ENCODE assay signal across 10 mouse cellular contexts in the genomic region with DNA sequence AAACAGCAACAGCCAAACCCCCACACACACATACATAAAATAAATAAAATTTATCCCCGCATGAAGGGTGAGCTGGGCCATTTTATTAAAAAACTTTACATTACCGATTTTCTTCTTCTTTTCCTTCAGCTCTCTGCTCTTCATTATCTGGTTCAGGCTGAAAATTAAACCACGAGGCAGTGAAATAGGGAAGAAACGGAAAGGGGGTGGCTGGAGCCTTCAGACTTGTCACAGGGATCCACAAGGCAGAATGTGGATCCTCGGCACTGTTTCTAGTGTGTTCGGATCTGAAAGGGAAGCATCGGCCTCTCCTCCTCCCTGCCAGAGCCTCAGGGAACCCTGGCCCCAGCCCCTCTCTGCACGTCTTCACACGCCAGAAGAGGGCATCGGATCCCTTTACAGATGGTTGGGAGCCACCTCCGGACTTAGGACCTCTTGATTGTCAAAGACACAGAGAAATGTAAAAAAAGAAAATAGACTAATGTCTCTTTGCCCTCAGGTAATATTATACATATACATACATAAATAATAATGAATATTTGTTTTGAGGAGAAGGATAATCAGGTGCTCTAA. TPM values are rescaled to one million over a fixed set of nuclear protein-coding genes. Genes with fewer than 3 reads are reported as not detected.
DNase-seq lines count a peak whose midpoint lies in the region; ATAC-seq lines count a peak whose summit lies in the region.
"Had no signal": no experiment of that assay in that cellular context is flagged by ENCODE, and none has a peak within 500 bp of the region (broad histone marks: within the 10 kb centered on the region; RNA-seq: fewer than 3 reads in every experiment).

No protein-coding gene starts in this region.

- 23% methylated on average over 11 of the region's 11 CpGs for WGBS in liver, embryonic 16.5 days (ENCODE audit: insufficient replicate concordance)

- H3K27ac ChIP-seq in liver, embryonic 16.5 days (ENCODE audit: low read length) = no peak overlapping the region; the same call in 1 of the 2 replicates
- H3K27ac ChIP-seq: hindbrain, embryonic 12.5 days had no signal

- H3K4me1 ChIP-seq in liver, embryonic 16.5 days (ENCODE audit: control insufficient read depth, low read depth, low read length) = peaks cover 43% of the 10 kb centered on the region

- intact Hi-C loops in left cerebral cortex, postnatal 25 days (cut with DNase I) = loop anchor here (10.0 kb wide), 3 partner anchors 138 to 278 kb away; partner anchors contain the start of gene Phospho1

- peak overlapping the region; percentile 45 for H3K9ac ChIP-seq in liver, embryonic 16.5 days (ENCODE audit: low read depth, low read length)
- H3K9ac ChIP-seq: hindbrain, embryonic 12.5 days had no signal

- H3K9me3 ChIP-seq in liver, embryonic 16.5 days (replicated peaks; ENCODE audit: control insufficient read depth, low read length) = no peaks in the 10 kb centered on the region
- H3K9me3 ChIP-seq: hindbrain, embryonic 12.5 days had no signal

- H3K4me3 ChIP-seq in liver, embryonic 16.5 days (ENCODE audit: low read depth, low read length) = no peak overlapping the region
- H3K4me3 ChIP-seq: hindbrain, embryonic 12.5 days had no signal

- ATAC-seq in liver, embryonic 16.5 days (ENCODE audit: low read depth) = peak; percentile 41

- peak; percentile 52 for DNase-seq in embryo, embryonic 10 days (ENCODE audit: low spot score)
- no peak for DNase-seq in embryo, embryonic 9.5 days (ENCODE audit: extremely low spot score)
- DNase-seq in layer of hippocampus, adult 11-12 months (ENCODE audit: low spot score) = peak; percentile 22
- DNase-seq in layer of hippocampus, postnatal 36 days = no peak
- DNase-seq in brain, adult 2 months (ENCODE audit: low read depth, low spot score) = peak; percentile 38
- no peak for DNase-seq in cerebellum, postnatal 25 days
- DNase-seq in left cerebral cortex, postnatal 25 days (ENCODE audit: low spot score in 2 of 2) = no peak
- DNase-seq: gastrocnemius, postnatal 10 days had no signal

- H3K36me3 ChIP-seq in liver, embryonic 16.5 days (ENCODE audit: control insufficient read depth, insufficient read depth) = no peaks in the 10 kb centered on the region
- H3K36me3 ChIP-seq: hindbrain, embryonic 12.5 days had no signal

- H3K27me3 ChIP-seq in liver, embryonic 16.5 days (ENCODE audit: control insufficient read depth, insufficient read depth, low read depth, low read length) = no peaks in the 10 kb centered on the region
- H3K27me3 ChIP-seq: hindbrain, embryonic 12.5 days had no signal

- H3K4me2 ChIP-seq in liver, embryonic 16.5 days (ENCODE audit: low read depth, low read length) = peak overlapping the region; percentile 35; the same call in 1 of the 2 replicates
- H3K4me2 ChIP-seq: hindbrain, embryonic 12.5 days had no signal

RNA-seq across cellular contexts. Expression of gene Phb, which starts 20.4 kb away (rescaled TPM):
- total RNA-seq in layer of hippocampus, postnatal 36 days (2021) = 100 to 1,000 TPM; 105 to 106 TPM
- 126 and 130 TPM in 2 replicates for polyA plus RNA-seq in liver, embryonic 16.5 days (2015; fragmentation: Nextera tagmentation; extraction: Ambion mirVana)
- total RNA-seq in left cerebral cortex, postnatal 25 days (2021) = 10 to 100 TPM; 80.2 to 81.4 TPM

RNA-seq across cellular contexts. Expression of gene Zfp652, which starts 25.3 kb away (rescaled TPM):
- 10 to 100 TPM; 47.9 to 54.6 TPM for total RNA-seq in layer of hippocampus, postnatal 36 days (2021)
- polyA plus RNA-seq in liver, embryonic 16.5 days (2015; fragmentation: Nextera tagmentation; extraction: Ambion mirVana) = 5.8 and 5.9 TPM in 2 replicates
- 10 to 100 TPM; 38.7 to 44.2 TPM for total RNA-seq in left cerebral cortex, postnatal 25 days (2021)

RNA-seq across cellular contexts. Expression of gene B130006D01Rik, which starts 36.2 kb away (rescaled TPM):
- total RNA-seq in layer of hippocampus, postnatal 36 days (2021) = 1 to 10 TPM; 1.5 to 1.9 TPM
- 0.30 and 0.33 TPM in 2 replicates for polyA plus RNA-seq in liver, embryonic 16.5 days (2015; fragmentation: Nextera tagmentation; extraction: Ambion mirVana)
- 1 to 10 TPM in 1 of 2 experiments, under 1 TPM in 1; 0.73 to 1.9 TPM for total RNA-seq in left cerebral cortex, postnatal 25 days (2021)

Comparison
In these comparisons a context has a peak if more than half of its experiments do, and no peak if none do; other contexts are left out.
1. DNase-seq: peak in embryo, embryonic 10 days (single experiment), layer of hippocampus, adult 11-12 months (single experiment) and brain, adult 2 months (single experiment); none in embryo, embryonic 9.5 days (single experiment), layer of hippocampus, postnatal 36 days (0 of 2), cerebellum, postnatal 25 days (0 of 2) and left cerebral cortex, postnatal 25 days (0 of 2).